Mouse (Mus musculus) common myeloid progenitor, adult 5-6 weeks (primary cell): Measurements from ENCODE around the gene Cryz. TPM values are rescaled to one million over a fixed set of nuclear protein-coding genes. Genes with fewer than 3 reads are reported as not detected.
A peak's percentile ranks its signal among the peaks of the same experiment; 100 is the strongest.

Experiments used
- ATAC-seq: replicated peaks from 2 replicates; pipeline ENCODE4 v1.8.0; 2016; ENCODE audit warnings: low read depth, mild to moderate bottlenecking, moderate TSS enrichment, inconsistent platforms; ENCODE audit not compliant: poor library complexity, severe bottlenecking
- total RNA-seq: library from RNA; stranded (forward); fragments of 200-1000, 187-1606 nt; gene quantifications from 2 replicates; pipeline ENCODE4 v1.2.3, GENCODE M21; 2017

Gene Cryz
- 4.3 and 5.1 TPM in 2 replicates for total RNA-seq

DNA sequence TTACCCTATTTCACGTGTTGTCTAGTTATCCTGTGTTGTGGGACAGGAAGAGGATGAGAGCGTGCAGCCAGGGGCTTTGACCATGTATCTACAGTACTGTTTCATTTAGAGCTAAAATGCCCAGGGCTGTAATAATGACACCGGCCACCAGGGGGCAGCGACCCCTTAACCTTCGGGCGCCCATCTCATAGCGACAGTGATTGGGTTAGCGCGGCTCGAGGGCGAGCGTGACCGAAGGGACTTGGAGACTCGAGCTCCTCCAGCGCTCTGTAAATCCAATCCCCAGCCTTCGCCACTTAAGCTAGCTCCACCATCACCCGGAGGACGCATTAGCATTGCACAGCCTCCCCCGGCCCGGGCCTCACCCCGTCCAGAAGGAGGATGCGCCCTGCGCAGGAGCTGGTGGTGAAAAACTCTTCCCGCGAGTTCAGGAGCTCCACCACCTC lies at the start of gene Cryz:
Gene Cryz, plus strand, starts transcription at position 224 of the 446 bp plus-strand sequence.
- peak; percentile 85 for ATAC-seq

DNA sequence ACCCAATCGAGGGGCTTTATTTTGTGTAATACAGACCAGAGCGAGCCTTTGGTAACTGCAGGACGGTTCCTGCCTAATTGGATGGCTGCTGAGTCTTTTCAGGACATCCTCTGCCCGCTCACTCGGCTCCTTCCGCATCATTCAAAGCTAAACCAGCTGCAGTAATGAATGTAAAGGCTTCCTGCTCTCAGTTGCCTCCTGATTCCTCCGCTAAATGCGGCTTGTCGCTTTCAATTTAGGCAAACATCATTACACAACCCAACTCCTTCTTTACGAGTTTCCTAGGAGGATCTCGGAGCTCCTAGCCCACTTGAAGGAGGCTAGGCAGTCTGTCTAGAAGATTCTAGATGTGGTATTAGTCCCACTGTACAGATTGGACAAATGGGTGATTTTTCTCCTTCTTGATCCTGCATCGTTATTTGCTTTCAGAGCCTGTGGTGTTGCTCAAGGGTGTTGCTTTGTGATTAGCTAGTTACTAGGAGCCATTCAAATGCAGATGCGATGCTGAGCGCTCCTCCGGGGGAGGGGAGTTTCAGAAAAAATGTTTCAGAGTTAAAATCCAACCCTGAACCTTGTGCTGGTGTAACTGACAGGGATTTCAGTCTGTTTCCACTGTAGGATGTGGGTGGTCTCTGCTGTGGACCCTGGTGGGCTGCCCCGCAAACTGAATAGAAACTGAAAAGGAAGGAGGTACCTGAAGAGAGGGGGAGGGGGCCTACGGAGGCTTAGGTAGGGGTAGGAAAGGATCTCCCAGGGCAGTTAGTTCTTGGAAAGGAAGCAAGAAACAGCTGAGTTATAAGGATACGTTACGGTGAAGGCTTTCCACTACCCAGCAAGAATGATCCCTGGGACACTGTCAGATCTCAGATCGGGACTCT lies 48.7 kb upstream of the Cryz start:
- 0 out of 2 replicates have a peak, but pooled peaks have one; percentile 25 for ATAC-seq

DNA sequence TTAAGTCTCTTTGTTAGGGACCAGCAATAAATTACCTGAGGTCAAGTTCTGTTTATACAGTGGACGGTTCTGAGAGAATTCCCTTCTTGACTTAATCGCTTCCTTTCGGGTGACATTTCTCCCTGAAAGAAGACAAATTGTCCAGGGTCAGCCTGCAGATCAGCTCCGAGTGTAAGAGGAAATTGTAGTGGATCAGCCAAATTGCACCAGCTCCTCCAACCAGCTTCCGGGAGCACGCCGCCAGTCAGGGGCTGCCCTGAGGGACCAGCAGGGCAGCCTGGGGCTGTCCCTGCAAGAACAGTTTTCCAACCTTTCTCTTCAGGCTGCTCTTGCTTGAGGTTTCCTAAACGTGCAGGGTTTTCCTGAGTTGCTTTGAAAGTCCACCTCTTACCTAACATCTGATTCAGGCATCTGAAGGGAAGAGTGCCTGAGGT lies 47.6 kb upstream of the Cryz start:
- ATAC-seq, result peak; percentile 50; the same call in 1 of the 2 replicates

DNA sequence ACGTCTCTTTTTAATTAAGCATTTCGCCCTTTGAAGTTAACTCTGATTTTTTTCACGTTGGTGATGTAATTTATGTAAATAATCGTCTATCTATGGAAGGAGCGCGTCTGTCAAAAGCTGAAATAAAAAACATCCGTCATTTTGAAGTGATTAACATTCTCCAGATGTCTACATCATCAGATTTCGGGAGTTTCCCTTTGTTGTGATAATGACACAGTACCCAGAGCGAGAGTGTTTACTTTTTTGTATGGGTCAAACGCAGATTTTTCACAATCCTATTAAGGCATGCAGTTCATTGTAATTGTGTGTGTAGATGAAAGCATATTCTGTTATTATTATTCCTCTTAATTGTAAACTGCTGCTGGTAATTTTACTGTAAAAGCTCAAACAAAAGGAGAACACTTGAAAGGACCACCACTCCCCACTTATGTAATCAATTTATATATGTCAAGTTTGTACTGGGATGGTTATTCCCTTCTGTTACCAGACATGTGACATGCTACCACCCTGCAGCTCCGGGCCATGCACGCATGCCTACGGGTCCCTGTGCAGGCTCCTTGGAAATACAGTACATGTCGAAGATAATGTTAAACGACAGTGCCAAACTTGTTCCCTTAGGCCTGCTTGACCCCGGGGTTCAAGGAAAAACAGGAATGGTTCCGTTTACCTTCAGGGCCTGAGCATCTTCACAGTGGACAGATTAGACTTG lies 46.0 kb upstream of the Cryz start:
- ATAC-seq, result no peak

DNA sequence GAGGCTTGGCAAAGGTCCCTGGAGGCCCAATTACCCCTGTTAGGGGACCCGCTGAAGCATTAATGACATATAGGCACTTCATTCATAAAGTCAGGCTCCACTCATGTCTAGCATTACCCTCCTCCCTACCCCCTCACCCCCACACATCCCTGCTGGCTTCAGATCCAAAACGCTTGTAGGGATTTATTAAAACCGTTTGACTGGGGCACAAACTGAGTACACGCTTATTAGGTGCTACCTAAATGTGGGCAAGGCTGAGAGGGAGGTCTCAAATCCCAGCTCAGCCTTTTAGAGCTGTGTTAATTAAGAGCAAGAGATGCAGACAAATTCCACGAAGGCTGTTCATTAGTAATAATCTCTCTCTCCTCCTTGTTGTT lies 45.5 kb upstream of the Cryz start:
- no peak for ATAC-seq

DNA sequence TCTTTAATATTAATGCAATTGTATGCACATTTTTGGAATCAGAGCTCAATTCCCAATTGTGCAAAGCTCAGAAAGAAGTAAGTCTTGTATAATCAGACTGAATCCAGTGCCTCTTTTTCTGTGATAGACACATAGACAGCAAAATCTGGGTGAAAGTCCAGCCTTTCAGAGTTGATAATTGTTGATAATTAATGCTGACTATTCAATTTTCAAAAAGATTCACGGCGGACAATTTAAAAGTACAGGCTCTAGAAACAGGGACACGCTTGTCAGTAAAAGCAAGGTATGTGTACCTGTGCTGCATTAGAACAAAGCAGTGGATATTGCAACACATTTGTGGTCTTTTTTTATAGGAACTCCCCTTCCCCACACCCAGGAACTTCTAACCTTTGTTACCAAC lies 34.3 kb upstream of the Cryz start:
- no peak for ATAC-seq

DNA sequence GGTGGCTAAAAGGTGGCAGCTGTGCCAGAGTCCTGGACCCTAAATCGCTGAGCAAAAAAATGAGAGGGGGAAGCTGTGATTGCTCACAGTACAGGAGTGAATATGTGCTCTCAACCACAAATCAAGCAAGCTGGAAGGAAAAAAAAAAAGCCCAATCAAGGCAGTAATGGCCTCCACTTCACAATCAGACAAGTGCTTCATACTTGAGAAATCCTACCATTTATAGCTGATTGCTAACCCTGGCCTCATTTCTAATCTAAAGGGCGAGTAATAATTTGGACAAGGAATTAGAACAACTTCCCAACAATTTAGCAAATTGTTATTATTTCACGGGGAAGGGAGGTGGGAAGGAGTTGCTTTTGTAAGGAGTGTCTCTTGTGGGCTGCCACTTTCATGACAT lies 31.1 kb upstream of the Cryz start:
- no peak for ATAC-seq

DNA sequence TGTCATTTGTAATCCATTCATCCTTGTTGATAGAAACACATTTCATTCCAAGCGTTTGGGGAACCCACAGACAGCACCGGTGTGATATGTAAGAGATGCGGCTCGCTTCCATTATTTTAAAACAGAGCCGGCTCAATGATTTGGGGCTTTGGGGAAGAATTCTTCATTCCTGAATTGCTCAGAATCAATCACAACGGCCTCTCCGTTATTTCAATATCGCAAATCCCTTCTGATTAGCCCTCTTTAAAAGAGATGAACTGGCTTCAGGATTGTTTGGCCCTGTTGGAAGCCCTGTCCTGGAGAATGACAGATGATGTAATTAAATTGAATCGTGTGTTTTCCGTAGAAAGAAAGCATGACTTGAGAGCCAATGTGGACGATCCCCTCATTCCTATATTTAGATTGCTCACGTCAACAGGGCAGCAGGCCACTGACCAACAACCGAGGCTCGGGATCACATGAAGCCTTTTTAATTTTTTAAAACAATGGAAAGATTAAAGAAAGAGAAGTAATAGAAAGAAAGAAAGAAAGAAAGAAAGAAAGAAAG lies 26.4 kb upstream of the Cryz start:
- no peak for ATAC-seq

DNA sequence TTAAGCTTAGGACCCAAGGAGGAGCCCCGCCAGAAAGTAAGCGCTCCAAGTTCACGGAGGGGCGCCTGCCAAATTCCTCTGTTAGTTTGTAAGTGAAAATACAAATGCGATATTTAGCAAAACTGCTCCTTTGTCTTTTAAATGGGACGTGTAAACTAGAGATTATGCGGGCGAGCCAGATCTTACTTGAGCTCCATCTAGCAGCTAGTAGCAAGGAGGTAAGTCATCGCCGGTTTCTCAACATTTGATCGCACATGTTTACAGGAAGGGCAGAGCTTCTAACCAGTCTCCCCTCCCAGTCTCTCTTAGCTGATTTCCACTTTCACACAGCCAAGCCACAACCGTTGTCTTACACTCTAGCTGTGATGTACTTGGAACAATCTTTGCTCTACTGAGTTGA lies 25.7 kb upstream of the Cryz start:
- no peak for ATAC-seq

DNA sequence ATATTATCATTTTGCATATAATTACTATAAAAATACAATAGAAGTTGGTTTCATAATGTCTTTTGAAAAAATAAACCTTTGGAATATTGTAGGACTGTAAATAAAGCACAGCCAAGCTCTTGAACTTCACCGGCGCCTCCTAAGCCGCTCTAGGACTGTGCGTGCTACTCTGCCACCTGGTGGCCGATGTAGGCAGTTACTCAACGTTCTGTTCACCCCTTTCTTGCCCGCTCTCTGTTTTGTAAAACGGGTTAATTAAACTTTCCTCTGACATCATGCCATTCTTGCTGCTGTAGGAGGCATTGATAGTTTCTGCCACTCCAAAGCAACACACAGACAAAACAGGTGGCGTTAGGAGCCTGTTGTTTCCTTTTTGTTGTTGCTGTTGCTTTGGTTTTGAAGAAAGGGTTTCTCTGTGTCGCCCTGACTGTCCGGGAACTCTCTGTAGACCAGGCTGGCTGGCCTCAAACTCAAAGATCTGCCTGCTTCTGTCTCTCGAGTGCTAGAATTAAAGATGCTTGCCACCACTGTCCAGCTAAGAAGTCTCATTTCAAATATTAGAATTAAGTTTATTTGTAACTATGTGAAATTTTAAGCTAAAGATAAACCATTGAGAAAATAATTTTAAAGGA lies 24.1 kb upstream of the Cryz start:
- ATAC-seq, result peak; percentile 98

DNA sequence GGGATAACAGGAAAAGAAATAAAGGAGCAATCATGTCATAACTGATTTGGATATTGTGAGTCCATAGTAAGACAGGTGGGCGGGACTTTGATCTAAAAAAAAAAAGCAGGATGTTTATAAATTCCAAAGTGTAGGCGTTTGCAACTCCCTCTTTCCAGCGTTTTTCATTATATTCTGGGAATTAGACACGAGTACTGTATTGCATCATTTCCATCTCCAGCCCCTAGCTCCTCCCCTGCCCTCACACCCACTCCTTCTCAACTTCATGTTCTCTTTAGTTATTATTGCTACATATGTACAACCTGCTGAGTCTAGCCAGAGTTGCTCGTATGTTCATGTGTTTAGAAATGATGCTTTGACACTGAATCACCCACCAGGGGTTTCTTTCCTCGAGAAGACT lies 22.8 kb upstream of the Cryz start:
- ATAC-seq, result no peak

DNA sequence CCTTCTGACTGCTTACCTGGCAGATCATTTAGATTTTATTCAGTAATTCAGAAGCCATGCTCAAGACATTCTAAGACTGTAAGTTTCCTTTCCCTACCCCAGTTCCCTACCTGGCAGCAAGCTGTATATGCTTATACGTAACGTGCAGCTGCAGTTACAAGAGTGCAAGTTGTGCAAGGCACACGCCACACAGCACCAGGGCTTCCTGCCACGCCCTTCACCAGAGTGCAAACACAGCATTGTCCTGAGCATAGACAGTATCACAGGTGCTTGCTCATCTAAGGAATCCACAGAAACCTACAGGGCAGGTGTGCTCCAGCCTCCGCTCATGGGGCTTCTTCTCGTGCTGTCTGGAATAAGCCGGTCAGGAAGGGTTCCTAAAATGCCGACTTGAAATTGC lies 18.6 kb upstream of the Cryz start:
- no peak for ATAC-seq

DNA sequence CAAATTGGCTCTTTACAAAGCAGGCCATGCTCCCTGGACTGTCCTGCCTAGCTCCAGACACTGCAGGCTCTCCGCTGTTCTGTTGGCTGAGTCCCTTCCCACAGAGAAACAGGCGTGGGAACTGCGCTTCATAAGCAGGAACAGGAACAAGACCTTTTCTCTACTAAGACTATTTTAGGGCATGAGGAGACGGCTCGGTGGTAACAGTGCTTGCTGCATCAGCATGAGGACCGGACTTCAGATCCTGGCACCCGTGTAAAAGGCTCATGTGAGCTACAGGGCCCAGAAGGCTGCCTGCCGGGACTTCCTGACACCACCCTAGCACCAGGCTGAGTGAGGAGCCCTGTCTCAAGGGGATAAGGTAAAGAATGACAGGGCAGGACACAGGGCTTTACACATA lies 12.2 kb upstream of the Cryz start:
- no peak for ATAC-seq

DNA sequence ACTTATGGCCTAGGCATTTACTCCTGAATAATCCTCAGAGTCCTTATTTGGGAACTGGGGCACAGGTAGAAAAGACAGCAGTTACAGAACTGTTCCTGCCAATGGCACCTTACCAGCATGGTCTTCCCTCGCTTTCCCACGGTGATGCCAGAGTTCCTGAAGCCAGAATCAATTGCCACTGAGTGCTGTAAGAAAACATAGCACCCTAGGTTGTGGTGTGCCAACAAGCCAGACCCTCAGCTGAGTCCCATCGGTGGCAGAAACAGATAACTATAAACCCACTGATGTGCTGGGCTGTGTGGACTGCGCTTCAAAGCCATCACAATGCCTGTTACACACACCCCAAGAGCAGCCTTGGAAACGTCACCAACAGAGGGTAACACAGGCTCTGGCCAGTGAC lies 5.5 kb upstream of the Cryz start:
- ATAC-seq, result no peak

DNA sequence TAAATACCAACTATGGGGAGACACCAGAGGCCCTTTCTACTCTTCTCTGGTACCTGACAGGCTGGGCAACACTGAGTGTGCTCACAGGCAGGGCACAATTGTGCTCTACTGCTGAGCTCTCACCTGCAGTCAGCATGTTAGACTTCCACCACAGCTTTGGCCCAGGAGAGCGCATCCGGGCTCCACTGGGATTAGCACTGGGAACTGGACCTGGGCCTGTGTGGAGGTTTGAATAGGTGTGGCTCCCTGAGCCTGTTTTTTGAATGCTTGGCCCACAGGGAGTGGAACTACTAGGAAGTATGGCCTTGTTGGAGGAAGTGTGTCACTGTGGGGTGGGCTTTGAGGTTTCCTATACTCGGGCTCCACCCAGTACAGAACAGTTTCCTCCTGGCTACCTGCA lies 4.9 kb upstream of the Cryz start:
- ATAC-seq, result no peak

DNA sequence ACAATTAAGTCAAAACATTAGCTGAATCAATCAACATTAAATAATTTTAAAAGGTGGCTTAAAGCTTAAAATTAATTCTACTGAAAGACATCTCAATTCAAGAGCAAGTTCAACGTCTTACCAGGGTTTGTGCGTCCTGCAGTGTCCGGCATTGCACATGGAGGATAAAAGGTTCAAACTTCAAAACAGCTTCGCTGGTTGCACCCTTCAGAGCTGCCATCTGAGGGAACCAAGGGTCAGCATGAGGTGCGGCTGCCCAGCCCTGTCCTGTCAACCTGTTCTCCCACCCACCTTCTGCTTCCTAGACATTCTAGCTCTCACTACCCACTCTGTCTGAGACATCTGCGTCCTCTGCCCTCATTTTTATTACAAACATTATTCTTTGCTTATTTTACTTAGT lies 2.9 kb upstream of the Cryz start:
- no peak for ATAC-seq

DNA sequence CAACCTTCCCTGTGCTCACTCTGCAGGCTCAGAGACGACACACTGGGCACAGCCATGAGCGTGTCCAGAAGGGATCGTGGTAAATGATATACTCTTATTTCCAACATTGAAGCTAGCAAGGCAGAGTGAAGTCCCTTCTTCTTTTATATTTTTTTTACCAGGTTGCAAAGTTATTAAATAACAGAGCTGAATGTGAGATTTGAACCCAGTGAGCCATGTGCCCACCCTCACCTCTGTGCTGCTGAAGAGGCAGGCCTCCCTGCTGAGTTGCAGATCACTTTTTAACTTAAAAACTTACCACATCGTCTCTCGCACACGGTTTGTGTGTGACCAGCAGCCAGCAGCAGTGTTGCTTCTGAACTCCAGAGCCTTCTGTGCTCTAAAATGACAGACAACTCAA lies 2.4 kb upstream of the Cryz start:
- ATAC-seq, result no peak

DNA sequence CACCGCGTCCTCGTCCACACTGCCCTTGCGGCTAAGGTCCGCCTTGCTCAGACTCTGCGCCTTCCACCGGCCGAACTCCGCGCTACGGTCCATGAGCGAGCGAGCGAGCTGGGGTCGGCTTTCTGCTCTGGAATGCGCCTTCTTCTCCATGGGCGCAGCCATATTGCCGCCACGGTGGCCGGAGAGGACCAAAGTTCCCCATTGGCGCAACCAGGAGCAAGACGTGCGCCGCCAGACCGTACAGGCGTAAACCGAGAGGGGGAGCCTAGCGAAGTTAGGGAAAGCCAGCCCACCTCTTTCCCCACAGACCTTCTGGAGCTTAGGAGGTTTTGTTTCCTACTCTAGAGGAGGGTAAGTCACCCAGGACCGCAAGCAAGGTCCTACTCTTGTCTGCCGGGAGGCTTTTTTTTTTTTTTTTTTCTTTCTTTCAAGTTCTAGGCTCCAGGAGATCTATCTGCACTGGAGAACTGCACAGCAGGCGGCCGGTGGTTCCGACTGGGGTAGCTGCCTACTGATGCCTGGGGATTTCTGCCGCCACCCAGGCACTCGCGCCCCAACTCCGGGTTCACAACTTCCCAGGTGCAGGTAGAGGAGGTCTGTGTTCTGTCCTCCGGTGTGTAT lies 533 bp downstream of the Cryz start, which contains the start of gene Tyw3:
Gene Tyw3, minus strand, starts transcription at position 171 of the 621 bp plus-strand sequence.
- ATAC-seq, result peak; percentile 96

DNA sequence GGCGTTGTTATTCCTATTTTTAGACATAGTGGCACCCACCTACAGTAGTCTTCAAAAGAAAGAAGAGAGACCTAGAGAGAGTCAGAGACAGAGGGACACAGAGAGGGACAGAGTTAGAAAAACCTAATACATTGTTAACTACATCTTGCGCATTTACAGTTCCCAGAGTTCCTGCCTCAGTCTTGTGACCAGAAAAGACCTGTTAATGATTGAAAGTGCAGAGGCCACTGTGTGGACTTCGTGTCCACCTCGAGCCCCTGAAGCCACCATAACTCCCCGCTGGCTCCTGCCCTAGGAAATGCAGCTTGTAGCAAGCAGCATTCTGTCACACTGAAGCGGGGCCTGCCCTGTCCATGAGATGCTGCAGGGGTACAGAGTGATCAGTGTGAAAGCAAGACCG lies 1.1 kb downstream of the Cryz start:
- no peak for ATAC-seq

DNA sequence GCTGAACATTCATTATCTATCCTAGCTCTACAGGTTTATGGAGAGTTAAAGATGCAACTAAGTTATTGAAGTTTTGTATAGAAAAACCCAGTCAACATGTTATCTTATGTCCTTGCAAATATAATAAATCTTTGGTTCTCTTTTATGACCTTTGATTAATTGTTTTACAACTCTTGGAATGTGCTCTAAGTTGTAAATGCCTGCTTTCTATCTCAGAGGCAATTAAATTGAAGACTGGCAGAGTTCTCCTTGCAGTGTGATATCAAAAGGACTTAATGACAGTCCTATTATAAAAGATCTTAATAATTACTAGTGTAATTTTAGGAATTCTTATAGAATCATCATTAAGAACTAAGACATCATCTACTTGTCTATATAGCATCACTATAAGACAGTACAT lies 5.6 kb downstream of the Cryz start:
- ATAC-seq, result no peak
